Mouse (Mus musculus) cortical plate, adult 2 months (tissue): Measurements from ENCODE around the gene Hist1h4c. TPM values are rescaled to one million over a fixed set of nuclear protein-coding genes. Genes with fewer than 3 reads are reported as not detected.
"Not testable (repeated sequence)": the region's sequence is repeated elsewhere in the genome, so short reads cannot be mapped to it uniquely, and the experiment has no call there.

Source experiments
- H3K27ac ChIP-seq: fragments of 200-500 bp; 2 replicates; pipeline ENCODE4 v1.5.1; 2012; ENCODE audit warnings: low read length, control low read depth, inconsistent platforms; ENCODE audit not compliant: insufficient read depth
- H3K4me1 ChIP-seq: fragments of 200-500 bp; 2 replicates; pipeline ENCODE4 v1.6.1; 2011; ENCODE audit warnings: low read length; ENCODE audit not compliant: control insufficient read depth, insufficient read depth
- H3K4me3 ChIP-seq: fragments of 200-500 bp; 2 replicates; pipeline ENCODE4 v1.5.1; 2011; ENCODE audit warnings: mild to moderate bottlenecking, low read length, control low read depth; ENCODE audit not compliant: insufficient read depth
- CTCF ChIP-seq: fragments of 200-500 bp; IDR thresholded peaks from 2 replicates; pipeline ENCODE4 v1.5.1; 2011; ENCODE audit warnings: mild to moderate bottlenecking, control low read depth, low read length; ENCODE audit not compliant: insufficient read depth; ENCODE audit errors: extremely low read depth
- POLR2A ChIP-seq: fragments of 200-500 bp; IDR thresholded peaks from 2 replicates; pipeline ENCODE4 v1.6.1; 2011; ENCODE audit warnings: mild to moderate bottlenecking, low read length, control low read depth; ENCODE audit not compliant: insufficient read depth; ENCODE audit errors: extremely low read depth
- polyA plus RNA-seq: library from polyadenylated mRNA; depleted of rRNA; stranded (reverse); fragments of >200 nt; gene quantifications from 2 replicates; pipeline ENCODE4 v1.2.3, GENCODE M21; 2012; rRNA removed

Hist1h4c gene
- polyA plus RNA-seq, 1 experiment: 9.6 TPM

DNA sequence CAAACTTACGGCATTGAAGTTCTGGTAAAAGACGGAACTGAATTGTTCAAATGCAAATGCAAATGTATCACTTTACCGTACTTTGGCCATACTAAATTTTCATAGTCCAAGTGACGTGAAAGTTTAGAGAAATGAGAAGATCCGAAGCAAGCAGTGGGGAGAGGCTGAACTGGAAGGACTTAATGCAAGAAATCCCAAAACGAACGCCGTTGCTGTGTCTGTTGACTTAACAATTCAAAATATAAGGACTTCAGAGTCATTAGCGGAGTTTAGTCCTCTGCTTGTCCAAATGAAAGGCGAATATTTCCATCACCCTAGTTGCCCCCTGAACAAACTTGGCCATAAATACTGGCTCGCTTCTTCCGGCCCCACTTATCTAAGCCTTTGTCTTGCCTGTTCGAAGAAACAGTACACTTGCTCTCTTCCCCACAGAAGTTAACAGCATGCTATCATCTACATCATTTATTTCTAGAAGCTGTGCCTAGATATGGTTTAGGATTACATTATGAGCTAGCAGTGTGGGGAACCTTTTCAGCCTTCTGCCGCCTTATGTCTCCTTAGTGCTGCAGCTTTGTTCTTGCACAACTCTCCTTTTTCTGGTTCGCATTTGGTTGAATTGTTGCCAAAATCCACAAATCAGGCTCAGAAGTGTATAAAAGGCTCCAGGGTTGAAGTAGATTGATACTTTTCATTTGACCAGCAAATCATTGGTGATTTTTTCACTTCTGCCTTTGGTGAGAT lies 13.0 kb downstream of the Hist1h4c start:
- no peak for TF ChIP-seq POLR2A
- H3K27ac ChIP-seq: peak overlapping the region; percentile 38
- H3K4me3 ChIP-seq: peak overlapping the region; percentile 57
- no peaks in the 10 kb centered on the region for H3K4me1 ChIP-seq

DNA sequence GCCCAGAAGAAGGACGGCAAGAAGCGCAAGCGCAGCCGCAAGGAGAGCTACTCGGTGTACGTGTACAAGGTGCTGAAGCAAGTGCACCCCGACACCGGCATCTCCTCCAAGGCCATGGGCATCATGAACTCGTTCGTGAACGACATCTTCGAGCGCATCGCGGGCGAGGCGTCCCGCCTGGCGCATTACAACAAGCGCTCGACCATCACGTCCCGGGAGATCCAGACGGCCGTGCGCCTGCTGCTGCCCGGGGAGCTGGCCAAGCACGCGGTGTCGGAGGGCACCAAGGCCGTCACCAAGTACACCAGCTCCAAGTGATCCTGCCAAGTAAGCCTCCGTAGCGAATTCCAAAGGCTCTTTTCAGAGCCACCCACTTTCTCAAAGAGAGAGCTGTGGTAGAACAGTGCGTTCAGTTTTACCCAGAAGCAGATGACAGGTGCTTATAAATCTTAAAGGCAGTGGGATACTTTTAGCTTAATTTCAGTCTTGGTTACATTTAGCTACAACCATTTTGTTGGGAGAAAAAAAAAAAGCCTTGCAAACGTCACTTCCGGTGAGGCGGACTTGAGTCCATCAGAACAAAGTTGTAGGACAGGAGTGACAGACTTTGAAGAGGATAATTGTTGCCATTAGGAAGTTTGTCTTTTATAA lies 13.8 kb downstream of the Hist1h4c start:
- H3K4me1 ChIP-seq: not testable (repeated sequence)
- peak overlapping the region; percentile 57 for H3K4me3 ChIP-seq
- H3K27ac ChIP-seq: peak overlapping the region; percentile 82

DNA sequence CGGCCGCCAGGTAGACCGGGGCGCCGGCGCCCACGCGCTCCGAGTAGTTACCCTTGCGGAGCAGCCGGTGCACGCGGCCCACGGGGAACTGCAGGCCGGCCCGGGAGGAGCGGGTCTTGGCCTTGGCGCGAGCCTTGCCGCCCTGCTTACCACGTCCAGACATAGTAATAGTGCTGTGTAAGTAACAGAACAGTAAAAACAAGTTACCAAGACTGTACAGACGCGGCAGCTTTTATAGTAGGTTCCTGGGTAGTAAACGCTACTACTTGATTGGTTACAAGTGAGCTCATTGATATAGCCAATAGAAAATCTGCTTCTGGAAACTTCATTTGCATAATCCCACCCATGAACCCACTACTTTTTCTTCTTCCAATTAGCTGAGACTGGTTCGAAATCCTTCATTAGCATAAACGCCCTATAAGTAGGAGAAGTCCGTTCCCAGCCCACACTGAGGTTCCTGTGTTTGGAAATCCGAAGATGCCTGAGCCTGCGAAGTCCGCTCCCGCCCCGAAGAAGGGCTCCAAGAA lies 14.4 kb downstream of the Hist1h4c start, which contains the start of the genes Hist1h2ac and Hist1h2bc:
TSS of gene Hist1h2ac (minus strand) at position 194 of the 527 bp plus-strand sequence.
TSS of gene Hist1h2bc (plus strand) at position 445 of the 527 bp plus-strand sequence.
- no peak for TF ChIP-seq CTCF
- peak; percentile 33; the same call in 1 of the 2 replicates for TF ChIP-seq POLR2A
- no peaks in the 10 kb centered on the region for H3K4me1 ChIP-seq
- peak within 1 kb of the TSS; percentile 95 for H3K27ac ChIP-seq
- peak within 1 kb of the TSS; percentile 57 for H3K4me3 ChIP-seq

DNA sequence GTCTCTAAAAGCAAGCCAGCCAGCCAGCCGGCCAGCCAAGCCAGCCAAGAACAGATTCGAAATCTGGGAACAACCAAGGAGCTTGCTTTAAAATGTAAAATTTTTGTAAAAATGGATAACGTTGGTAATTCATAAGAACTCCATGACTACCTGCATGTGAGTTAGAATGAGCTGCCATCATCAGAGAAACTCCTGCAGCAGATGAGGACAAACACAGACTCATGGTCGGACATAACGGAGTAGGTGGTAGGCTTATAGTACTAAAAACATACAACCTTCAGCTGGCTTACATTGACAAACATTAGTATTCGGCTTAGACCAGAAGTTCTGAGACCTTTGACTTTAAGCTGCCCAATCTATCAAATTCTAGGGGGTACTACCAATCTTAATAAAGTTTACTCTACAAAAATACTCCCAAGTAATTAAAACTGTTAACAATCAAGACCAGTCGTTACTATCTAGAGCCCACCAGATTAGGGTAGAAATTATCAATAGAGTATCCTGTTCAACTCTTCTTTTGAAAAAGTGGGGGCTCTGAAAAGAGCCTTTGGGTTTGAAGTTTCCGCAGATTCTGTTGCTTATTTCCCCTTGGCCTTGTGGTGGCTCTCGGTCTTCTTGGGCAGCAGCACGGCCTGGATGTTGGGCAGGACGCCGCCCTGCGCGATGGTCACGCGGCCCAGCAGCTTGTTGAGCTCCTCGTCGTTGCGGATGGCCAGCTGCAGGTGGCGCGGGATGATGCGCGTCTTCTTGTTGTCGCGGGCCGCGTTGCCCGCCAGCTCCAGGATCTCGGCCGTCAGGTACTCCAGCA lies 15.1 kb downstream of the Hist1h4c start:
- peak overlapping the region; percentile 95 for H3K27ac ChIP-seq
- H3K4me1 ChIP-seq: not testable (repeated sequence)
- peak overlapping the region; percentile 57; the same call in 1 of the 2 replicates for H3K4me3 ChIP-seq

DNA sequence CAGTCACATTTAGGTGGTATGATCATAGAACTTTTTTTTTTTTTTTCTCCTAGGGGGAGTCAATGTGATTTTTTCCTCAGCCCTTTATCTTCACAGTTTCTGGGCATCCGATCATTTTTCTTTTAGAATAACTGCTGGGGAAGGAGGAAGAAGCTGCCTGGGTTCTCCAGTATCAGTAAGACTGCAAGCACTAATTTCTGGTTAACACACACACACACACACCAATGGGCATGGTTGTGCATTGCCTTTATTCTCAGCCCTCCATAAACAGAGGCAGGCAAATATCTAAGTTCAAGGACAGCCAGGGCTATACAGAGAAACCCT lies 15.7 kb downstream of the Hist1h4c start:
- no peak for TF ChIP-seq CTCF
- no peak for TF ChIP-seq POLR2A
- no peaks in the 10 kb centered on the region for H3K4me1 ChIP-seq
- H3K27ac ChIP-seq: no peak overlapping the region
- H3K4me3 ChIP-seq: no peak overlapping the region

DNA sequence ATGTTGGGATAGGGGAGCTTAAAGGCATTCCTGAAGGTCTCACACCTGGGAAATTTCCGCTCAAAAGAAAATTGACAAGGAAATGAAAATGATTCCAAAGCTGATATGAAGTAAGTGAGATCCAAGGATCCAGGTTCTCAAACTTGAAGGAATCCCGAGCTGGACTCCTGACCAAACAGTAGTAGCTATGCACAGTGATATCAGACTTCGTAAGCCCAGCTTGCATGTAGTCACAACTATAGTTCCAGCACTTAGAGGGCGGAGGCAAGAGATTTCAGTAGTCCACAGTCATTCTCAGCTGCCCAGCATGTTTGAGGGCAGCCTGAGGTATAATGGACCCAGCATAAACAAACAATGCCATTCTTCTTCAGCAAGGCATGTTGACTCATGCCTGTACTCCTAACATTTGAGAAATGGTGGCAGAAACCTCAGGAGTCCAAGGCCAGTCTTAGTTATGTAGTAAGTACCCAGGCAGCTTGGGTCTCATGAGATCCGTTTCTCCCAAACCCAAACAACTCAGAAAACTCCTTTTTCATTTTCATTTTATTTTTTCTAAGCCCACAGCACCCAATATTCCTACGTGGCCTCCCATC lies 16.2 kb downstream of the Hist1h4c start:
- TF ChIP-seq POLR2A (no peak), CTCF (no peak)
- Histone ChIP-seq H3K4me1 (no peaks in the 10 kb centered on the region), H3K27ac (no peak overlapping the region), H3K4me3 (no peak overlapping the region)

DNA sequence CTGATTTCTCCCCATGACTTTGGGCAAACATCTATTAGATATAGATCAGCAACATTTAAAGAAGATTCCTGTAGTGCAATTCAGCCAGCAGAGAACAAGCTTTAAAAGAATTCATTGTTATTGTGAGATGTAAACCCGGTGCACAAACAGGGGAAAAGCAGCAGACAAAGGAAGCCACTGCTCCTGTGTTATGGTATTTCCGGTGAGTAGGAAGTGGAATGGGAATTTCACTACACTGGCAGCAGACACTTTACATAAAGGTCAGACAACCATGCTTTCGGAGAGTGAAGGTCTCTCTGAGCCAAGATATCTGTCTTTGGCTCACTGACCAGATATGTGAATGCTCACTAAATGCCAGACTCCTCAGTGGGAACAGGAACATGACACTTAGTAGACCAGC lies 35.7 kb downstream of the Hist1h4c start:
- Histone ChIP-seq H3K4me1 (no peaks in the 10 kb centered on the region), H3K27ac (no peak overlapping the region), H3K4me3 (no peak overlapping the region)
- TF ChIP-seq CTCF: no peak
- TF ChIP-seq POLR2A: no peak

DNA sequence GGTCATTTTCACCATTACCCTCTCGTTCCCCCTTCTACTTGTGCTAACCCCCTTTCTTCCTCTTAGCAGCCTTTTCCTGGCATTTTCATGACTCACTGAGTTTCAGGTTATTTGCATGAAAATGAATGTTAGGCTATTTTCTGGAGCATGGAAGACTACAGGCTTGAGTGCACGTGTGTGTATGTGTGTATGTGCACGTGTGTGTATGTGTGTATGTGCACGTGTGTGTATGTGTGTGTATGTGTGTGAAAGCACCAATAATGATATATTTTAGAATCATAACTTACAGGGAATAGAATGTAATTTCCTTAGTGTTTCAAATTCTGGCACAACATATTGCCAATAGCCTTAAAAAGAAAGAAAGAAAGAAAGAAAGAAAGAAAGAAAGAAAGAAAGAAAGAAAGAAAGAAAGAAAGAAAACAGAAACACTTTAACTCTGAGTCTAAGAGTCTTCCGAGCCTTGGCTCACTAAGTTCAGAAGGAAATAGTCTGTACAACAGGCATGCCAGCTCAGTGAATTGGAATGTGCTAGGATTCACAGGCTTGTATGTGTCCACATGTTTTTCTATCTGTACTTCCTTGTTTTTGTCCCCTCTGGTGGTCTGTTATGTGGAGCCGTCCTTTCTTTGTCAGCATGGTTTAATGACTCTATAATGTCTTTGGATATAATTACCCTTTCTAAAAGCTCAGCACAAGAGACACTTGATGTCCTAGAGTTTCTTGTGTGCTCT lies 38.5 kb downstream of the Hist1h4c start:
- H3K27ac ChIP-seq: no peak overlapping the region
- TF ChIP-seq POLR2A: no peak
- no peak for TF ChIP-seq CTCF
- no peak overlapping the region for H3K4me3 ChIP-seq
- no peaks in the 10 kb centered on the region for H3K4me1 ChIP-seq

Other genes starting within 250 kb of the Hist1h4c start
- gene Btn1a1, start 232.6 kb downstream of the Hist1h4c start, polyA plus RNA-seq: 0.04 and 0.06 TPM in 2 replicates
- 0.69 and 0.95 TPM in 2 replicates for gene Btn2a2, start 209.6 kb downstream of the Hist1h4c start, polyA plus RNA-seq
- gene Hist1h4h, start 167.4 kb downstream of the Hist1h4c start, polyA plus RNA-seq: 20.7 and 34.8 TPM in 2 replicates
- gene Hist1h2af, start 164.5 kb downstream of the Hist1h4c start, polyA plus RNA-seq: 6.4 and 14.2 TPM in 2 replicates
- 0.74 and 0.92 TPM in 2 replicates for gene Hist1h3g, start 163.0 kb downstream of the Hist1h4c start, polyA plus RNA-seq
- 0.29 and 0.38 TPM in 2 replicates for gene Hist1h2bh, start 155.1 kb downstream of the Hist1h4c start, polyA plus RNA-seq
- gene Hist1h3f, start 154.4 kb downstream of the Hist1h4c start, polyA plus RNA-seq: 0.73 TPM in 1 of 2 replicates, not detected in the other
- 4.5 and 13.1 TPM in 2 replicates for gene Hist1h4f, start 146.8 kb downstream of the Hist1h4c start, polyA plus RNA-seq
- gene Hist1h1d, start 145.2 kb downstream of the Hist1h4c start, polyA plus RNA-seq: 0.04 and 0.08 TPM in 2 replicates
- 1.2 and 2.9 TPM in 2 replicates for gene Hist1h3e, start 136.1 kb downstream of the Hist1h4c start, polyA plus RNA-seq
- gene Hist1h2ae, start 127.2 kb downstream of the Hist1h4c start, polyA plus RNA-seq: 0.50 and 1.1 TPM in 2 replicates
- 7.8 and 11.4 TPM in 2 replicates for gene Hist1h2bg, start 127.1 kb downstream of the Hist1h4c start, polyA plus RNA-seq
- 0.67 TPM in 1 of 2 replicates, not detected in the other for gene Hist1h2bf, start 124.3 kb downstream of the Hist1h4c start, polyA plus RNA-seq
- gene Hist1h2ad, start 124.1 kb downstream of the Hist1h4c start, polyA plus RNA-seq: 0.32 and 0.92 TPM in 2 replicates
- 2.6 and 3.0 TPM in 2 replicates for gene Hist1h3d, start 122.7 kb downstream of the Hist1h4c start, polyA plus RNA-seq
- gene Hist1h4d, start 116.9 kb downstream of the Hist1h4c start, polyA plus RNA-seq: 4.4 and 8.9 TPM in 2 replicates
- 4.2 and 4.6 TPM in 2 replicates for gene Hist1h2be, start 77.3 kb downstream of the Hist1h4c start, polyA plus RNA-seq
- gene Hist1h1e, start 75.9 kb downstream of the Hist1h4c start, polyA plus RNA-seq: 4.0 and 4.6 TPM in 2 replicates
- gene Hist1h2ac, start 14.5 kb downstream of the Hist1h4c start, polyA plus RNA-seq: 1.2 and 1.5 TPM in 2 replicates
- gene Hist1h2bc, start 14.3 kb downstream of the Hist1h4c start, polyA plus RNA-seq: 117 and 130 TPM in 2 replicates
- not detected in 2 replicates for gene Hist1h1t, start 2.6 kb downstream of the Hist1h4c start, polyA plus RNA-seq
- gene Hfe, start 12.4 kb upstream of the Hist1h4c start, polyA plus RNA-seq: 4.2 and 4.3 TPM in 2 replicates
- gene Hist1h1c, start 40.4 kb upstream of the Hist1h4c start, polyA plus RNA-seq: 42.1 and 42.4 TPM in 2 replicates
- gene Hist1h3c, start 47.1 kb upstream of the Hist1h4c start, polyA plus RNA-seq: 0.56 TPM in 1 of 2 replicates, not detected in the other
- gene Hist1h2bb, start 48.3 kb upstream of the Hist1h4c start, polyA plus RNA-seq: 0.79 and 1.9 TPM in 2 replicates
- 1.6 and 1.9 TPM in 2 replicates for gene Hist1h2ab, start 52.7 kb upstream of the Hist1h4c start, polyA plus RNA-seq
- gene Hist1h3b, start 53.8 kb upstream of the Hist1h4c start, polyA plus RNA-seq: 0.57 and 0.77 TPM in 2 replicates
- 3.7 and 8.3 TPM in 2 replicates for gene Hist1h4b, start 58.6 kb upstream of the Hist1h4c start, polyA plus RNA-seq
- gene Hist1h4a, start 62.8 kb upstream of the Hist1h4c start, polyA plus RNA-seq: 4.2 and 9.6 TPM in 2 replicates
- gene Hist1h3a, start 63.9 kb upstream of the Hist1h4c start, polyA plus RNA-seq: 0.57 and 1.4 TPM in 2 replicates
- gene Hist1h1a, start 65.2 kb upstream of the Hist1h4c start, polyA plus RNA-seq: 0.55 and 0.77 TPM in 2 replicates
- 0.19 and 0.21 TPM in 2 replicates for gene Trim38, start 71.5 kb upstream of the Hist1h4c start, polyA plus RNA-seq
- 0.06 TPM in 1 of 2 replicates, not detected in the other for gene Slc17a2, start 108.5 kb upstream of the Hist1h4c start, polyA plus RNA-seq
- not detected in 2 replicates for gene Slc17a3, start 141.0 kb upstream of the Hist1h4c start, polyA plus RNA-seq
- gene Slc17a1, start 169.3 kb upstream of the Hist1h4c start, polyA plus RNA-seq: not detected in 2 replicates
- not detected in 2 replicates for gene Slc17a4, start 216.6 kb upstream of the Hist1h4c start, polyA plus RNA-seq
- gene Hist1h2ba, start 235.7 kb upstream of the Hist1h4c start, polyA plus RNA-seq: not detected in 2 replicates
- gene Hist1h2aa, start 236.0 kb upstream of the Hist1h4c start, polyA plus RNA-seq: not detected in 2 replicates